Mouse (Mus musculus) megakaryocyte, embryonic 14.5 days (primary cell): Measurements from ENCODE around the gene Fam117b. TPM values are rescaled to one million over a fixed set of nuclear protein-coding genes. Genes with fewer than 3 reads are reported as not detected.

Experiments
- H3K27me3 ChIP-seq: replicated peaks from 2 replicates; pipeline ENCODE3; 2012; ENCODE audit warnings: inconsistent platforms
- H3K36me3 ChIP-seq: replicated peaks from 2 replicates; pipeline ENCODE3; 2012; ENCODE audit warnings: low read length, inconsistent platforms, mixed read lengths
- H3K4me1 ChIP-seq: 2 replicates; pipeline ENCODE4 v1.6.1; 2012; ENCODE audit warnings: inconsistent platforms
- H3K4me3 ChIP-seq: replicated peaks from 2 replicates; pipeline ENCODE3; 2012; ENCODE audit warnings: moderate library complexity, mild to moderate bottlenecking, inconsistent platforms
- H3K9me3 ChIP-seq: 2 replicates; pipeline ENCODE4 v1.6.1; 2012; ENCODE audit warnings: inconsistent platforms
- FLI1 ChIP-seq: IDR thresholded peaks from 2 replicates; pipeline ENCODE4 v1.6.1; 2012; ENCODE audit warnings: low read length, inconsistent platforms, mixed read lengths
- GATA1 ChIP-seq: IDR thresholded peaks from 3 replicates; pipeline ENCODE4 v1.6.1; 2012; ENCODE audit warnings: mixed read lengths, low read length, inconsistent platforms, borderline replicate concordance
- polyA plus RNA-seq: library from polyadenylated mRNA; stranded (reverse); fragments of >175 nt; gene quantifications from 2 replicates; pipeline ENCODE4 v1.2.3, GENCODE M21; 2012; ENCODE audit warnings: low replicate concordance; ENCODE audit not compliant: insufficient read depth

Gene Fam117b
- polyA plus RNA-seq, 1 experiment: 4.5 TPM

GRCm38 (mm10) chr1:59966171-59966785 lies 53.5 kb downstream of the Fam117b start:
- H3K27me3 ChIP-seq: no peaks in the 10 kb centered on the region

GRCm38 (mm10) chr1:59967291-59967690 lies 54.5 kb downstream of the Fam117b start:
- Histone ChIP-seq H3K36me3 (peaks cover 65% of the 10 kb centered on the region), H3K4me1 (peaks cover 4% of the 10 kb centered on the region), H3K9me3 (no peaks in the 10 kb centered on the region), H3K4me3 (no peak overlapping the region), H3K27me3 (no peaks in the 10 kb centered on the region)
- no peak for TF ChIP-seq FLI1
- no peak for TF ChIP-seq GATA1

More at GRCm38 (mm10) chr1:59966171-59966785, 53.5 kb downstream of the Fam117b start:
- Histone ChIP-seq H3K4me3 (no peak overlapping the region), H3K36me3 (peaks cover 64% of the 10 kb centered on the region), H3K9me3 (no peaks in the 10 kb centered on the region), H3K4me1 (peaks cover 4% of the 10 kb centered on the region)
- no peak for TF ChIP-seq GATA1
- no peak for TF ChIP-seq FLI1

- TF ChIP-seq FLI1 (no peak), GATA1 (no peak)
Observed at GRCm38 (mm10) chr1:59986626-59987025, 73.8 kb downstream of the Fam117b start.

DNA sequence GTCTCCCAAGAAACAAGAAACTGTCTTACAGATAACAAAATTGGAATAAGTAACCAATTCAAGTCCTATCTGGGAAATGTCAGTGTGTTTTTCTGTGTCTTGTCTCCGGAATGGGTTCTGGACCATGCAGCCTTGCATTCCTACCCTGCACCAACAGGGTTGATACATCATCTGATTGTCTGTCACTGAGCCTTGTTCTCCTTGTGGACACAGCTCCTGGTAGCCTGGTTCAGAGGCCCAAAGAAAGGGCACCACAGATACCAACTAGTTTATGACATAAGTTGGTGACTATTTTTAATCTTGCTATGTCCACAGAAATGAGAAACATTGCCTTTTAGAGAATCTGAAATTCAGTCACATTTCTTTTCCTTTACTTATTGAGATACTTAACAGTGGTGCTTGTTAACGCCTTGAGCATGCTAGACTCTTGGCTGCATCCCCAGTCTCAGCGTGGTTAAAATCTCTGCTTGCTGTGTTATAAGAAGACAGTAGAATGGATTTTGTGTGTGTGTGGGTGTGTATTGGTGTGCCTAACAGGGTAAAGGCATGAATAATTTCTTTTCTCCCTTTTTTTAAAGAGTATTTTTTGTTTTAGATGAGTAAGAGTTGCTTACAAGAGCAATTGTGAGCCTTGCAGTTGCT lies 74.7 kb downstream of the Fam117b start:
- TF ChIP-seq GATA1 (no peak), FLI1 (no peak)
- no peak overlapping the region for H3K4me3 ChIP-seq
- H3K36me3 ChIP-seq: peaks cover 67% of the 10 kb centered on the region

More at GRCm38 (mm10) chr1:59986626-59987025, 73.8 kb downstream of the Fam117b start:
- H3K4me1 ChIP-seq: peaks cover under 1% of the 10 kb centered on the region; the same call in 1 of the 2 replicates
- H3K4me3 ChIP-seq: no peak overlapping the region
- H3K9me3 ChIP-seq: peaks cover 2% of the 10 kb centered on the region; the same call in 1 of the 2 replicates
- peaks cover 73% of the 10 kb centered on the region for H3K36me3 ChIP-seq
- no peaks in the 10 kb centered on the region for H3K27me3 ChIP-seq

DNA sequence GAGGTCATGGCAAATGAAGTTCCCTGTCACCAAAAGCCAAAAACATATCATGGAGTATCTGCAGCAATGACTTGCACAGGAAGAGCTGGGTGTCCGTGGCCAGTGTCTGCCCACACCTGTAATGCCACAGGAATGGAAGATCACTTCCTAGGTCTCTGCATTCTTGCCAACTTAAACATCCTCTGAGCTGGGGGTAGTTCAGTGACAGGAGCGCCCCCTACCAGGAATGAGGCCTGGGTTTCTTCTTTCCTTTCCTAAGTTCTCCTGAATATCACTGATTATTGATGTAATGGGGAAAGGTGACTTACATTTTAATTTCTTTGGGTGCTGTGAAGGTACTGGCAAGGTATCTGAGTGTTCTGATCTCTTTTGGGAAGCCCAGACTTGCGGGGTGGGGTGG lies 82.8 kb downstream of the Fam117b start:
- Histone ChIP-seq H3K4me1 (peaks cover 45% of the 10 kb centered on the region), H3K4me3 (no peak overlapping the region), H3K9me3 (no peaks in the 10 kb centered on the region), H3K27me3 (no peaks in the 10 kb centered on the region), H3K36me3 (peaks cover 13% of the 10 kb centered on the region)
- TF ChIP-seq GATA1: no peak
- no peak for TF ChIP-seq FLI1

More for the DNA sequence above, 74.7 kb downstream of the Fam117b start:
- Histone ChIP-seq H3K27me3 (no peaks in the 10 kb centered on the region), H3K9me3 (peaks cover 2% of the 10 kb centered on the region; the same call in 1 of the 2 replicates), H3K4me1 (no peaks in the 10 kb centered on the region)

GRCm38 (mm10) chr1:59997352-59997751 lies 84.5 kb downstream of the Fam117b start:
- peaks cover 4% of the 10 kb centered on the region for H3K36me3 ChIP-seq
- H3K4me1 ChIP-seq: peaks cover 48% of the 10 kb centered on the region
- no peaks in the 10 kb centered on the region for H3K9me3 ChIP-seq
- no peaks in the 10 kb centered on the region for H3K27me3 ChIP-seq
- no peak overlapping the region for H3K4me3 ChIP-seq
- TF ChIP-seq FLI1 (no peak), GATA1 (no peak)

DNA sequence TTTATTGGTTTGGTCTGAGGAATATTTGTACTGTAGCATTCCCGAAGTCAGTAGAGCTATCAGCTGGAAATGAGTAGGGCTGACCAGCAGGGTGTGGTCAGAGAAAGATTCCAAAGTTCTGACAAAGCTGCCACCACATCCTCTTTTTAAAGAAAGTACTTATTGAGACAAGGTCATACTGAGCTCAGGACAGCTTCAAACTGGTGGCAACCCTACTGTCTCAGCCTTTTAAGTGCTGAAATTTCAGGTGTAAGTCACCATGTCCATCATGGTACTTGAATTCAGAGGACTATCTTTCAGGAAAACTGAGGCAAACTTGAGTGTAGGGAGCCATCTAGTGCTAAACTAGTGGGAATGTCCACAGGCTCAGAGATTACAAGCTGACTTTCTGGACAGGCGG lies 87.5 kb downstream of the Fam117b start:
- Histone ChIP-seq H3K4me1 (peaks cover 48% of the 10 kb centered on the region), H3K4me3 (no peak overlapping the region), H3K27me3 (no peaks in the 10 kb centered on the region), H3K9me3 (no peaks in the 10 kb centered on the region), H3K36me3 (no peaks in the 10 kb centered on the region)
- TF ChIP-seq FLI1 (no peak), GATA1 (no peak)

GRCm38 (mm10) chr1:60007337-60007736 lies 94.5 kb downstream of the Fam117b start:
- Histone ChIP-seq H3K4me3 (no peak overlapping the region), H3K36me3 (no peaks in the 10 kb centered on the region), H3K4me1 (peaks cover 3% of the 10 kb centered on the region; the same call in 1 of the 2 replicates), H3K27me3 (no peaks in the 10 kb centered on the region), H3K9me3 (no peaks in the 10 kb centered on the region)
- TF ChIP-seq GATA1 (no peak), FLI1 (no peak)

DNA sequence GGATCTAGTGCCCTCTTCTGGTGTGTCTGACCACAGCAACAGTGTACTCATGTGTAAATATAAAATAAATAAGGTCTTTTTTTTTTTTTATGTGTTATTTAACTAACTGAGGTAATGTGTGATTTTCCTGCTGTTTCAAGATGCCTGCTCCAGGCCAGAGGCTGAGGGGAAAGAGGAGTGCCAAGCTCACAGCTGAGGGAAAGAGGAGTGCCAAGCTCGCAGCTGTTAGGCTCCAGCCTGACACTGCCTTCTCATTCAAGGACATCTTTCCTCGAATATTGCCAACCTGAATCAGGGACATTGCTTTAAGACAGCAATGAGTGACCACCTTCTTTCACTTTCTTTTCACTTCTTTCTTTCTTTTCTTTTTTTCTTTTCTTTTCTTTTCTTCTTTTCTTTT lies 95.9 kb downstream of the Fam117b start:
- H3K36me3 ChIP-seq: no peaks in the 10 kb centered on the region
- no peak overlapping the region for H3K4me3 ChIP-seq
- peaks cover 3% of the 10 kb centered on the region; the same call in 1 of the 2 replicates for H3K4me1 ChIP-seq
- no peaks in the 10 kb centered on the region for H3K27me3 ChIP-seq
- no peak for TF ChIP-seq FLI1
- no peak for TF ChIP-seq GATA1
- H3K9me3 ChIP-seq: no peaks in the 10 kb centered on the region

- Histone ChIP-seq H3K4me3 (no peak overlapping the region), H3K27me3 (no peaks in the 10 kb centered on the region), H3K9me3 (no peaks in the 10 kb centered on the region), H3K36me3 (no peaks in the 10 kb centered on the region), H3K4me1 (peaks cover 35% of the 10 kb centered on the region)
- TF ChIP-seq FLI1: no peak
- TF ChIP-seq GATA1: no peak
Observed at GRCm38 (mm10) chr1:60013779-60014178, 101.0 kb downstream of the Fam117b start.

- Histone ChIP-seq H3K9me3 (no peaks in the 10 kb centered on the region), H3K4me1 (peaks cover 43% of the 10 kb centered on the region), H3K27me3 (no peaks in the 10 kb centered on the region), H3K4me3 (no peak overlapping the region), H3K36me3 (no peaks in the 10 kb centered on the region)
- no peak for TF ChIP-seq GATA1
- TF ChIP-seq FLI1: no peak
Observed at GRCm38 (mm10) chr1:60015511-60015910, 102.7 kb downstream of the Fam117b start.
